Mouse (Mus musculus) embryonic stem cell, embryonic (primary cell): ENCODE data around the gene Zfp605.
"Not testable (repeated sequence)": the region's sequence is repeated elsewhere in the genome, so short reads cannot be mapped to it uniquely, and the experiment has no call there.

ENCODE experiments used
- CTCF ChIA-PET, 4 experiments: fragments of 300-600 bp in 2 of 4; fragments of 350-600 bp in 2 of 4; sonication (Branson Sonifier 250); formaldehyde crosslinking; loops; one replicate each; lab custom pipeline; 2022; ENCODE audit warnings: inconsistent platforms in 2 of 4; lab: Charles Lee
- POLR2A ChIA-PET, 4 experiments: fragments of 300-600 bp in 2 of 4; fragments of 350-600 bp in 2 of 4; sonication (Branson Sonifier 250); formaldehyde crosslinking; loops; one replicate each; lab custom pipeline; 2022; ENCODE audit warnings: antibody characterized with exemption in 4 of 4, inconsistent platforms in 1 of 4; lab: Charles Lee

The Zfp605 gene

DNA sequence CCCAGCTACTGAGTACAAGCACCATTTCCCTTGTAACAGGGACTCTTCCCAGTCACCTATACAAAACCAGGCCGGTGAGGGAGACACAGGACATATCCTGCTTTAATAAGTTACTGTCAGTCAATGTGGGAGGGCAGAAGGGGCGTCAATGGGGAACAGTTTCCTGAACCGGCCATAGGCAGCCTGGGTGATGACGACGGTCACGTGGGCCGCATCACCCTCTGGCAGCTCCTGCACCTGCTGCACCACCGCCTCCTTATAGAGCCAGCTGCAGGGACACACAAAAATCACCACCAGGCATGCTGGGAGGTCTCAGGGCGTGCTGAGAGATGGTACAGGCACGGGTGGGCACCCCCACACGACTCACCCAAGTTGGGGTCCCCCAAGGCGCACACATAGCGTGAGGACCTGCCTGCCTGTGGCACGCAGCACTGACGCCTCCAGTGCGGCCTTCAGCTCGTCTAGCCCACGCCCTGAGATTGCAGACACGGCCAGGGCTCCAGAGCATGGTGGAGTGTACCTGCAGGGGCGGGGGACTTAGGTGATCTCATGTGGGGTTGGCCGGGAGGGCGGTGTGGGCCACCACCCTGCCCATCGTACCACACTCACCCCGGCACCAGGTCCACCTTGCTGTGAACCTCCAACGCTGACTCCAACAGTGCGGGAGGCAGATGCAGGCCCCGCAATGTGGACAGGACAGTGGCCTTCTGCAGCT, 5.8 kb upstream of the Zfp605 start:
- ChIA-PET POLR2A (interaction anchor here in 3 of 4 experiments (0.6 to 2.8 kb wide), 21 partner anchors 8 to 1479 kb away, joined by 3 to 36 read pairs (median 4); partner anchors contain the start of genes Gm35315 (in 2 of the 3), Pole (in 2 of the 3), Pxmp2 (in 2 of the 3) and Chfr (in 1 of the 3)), CTCF (no interaction called here)

DNA sequence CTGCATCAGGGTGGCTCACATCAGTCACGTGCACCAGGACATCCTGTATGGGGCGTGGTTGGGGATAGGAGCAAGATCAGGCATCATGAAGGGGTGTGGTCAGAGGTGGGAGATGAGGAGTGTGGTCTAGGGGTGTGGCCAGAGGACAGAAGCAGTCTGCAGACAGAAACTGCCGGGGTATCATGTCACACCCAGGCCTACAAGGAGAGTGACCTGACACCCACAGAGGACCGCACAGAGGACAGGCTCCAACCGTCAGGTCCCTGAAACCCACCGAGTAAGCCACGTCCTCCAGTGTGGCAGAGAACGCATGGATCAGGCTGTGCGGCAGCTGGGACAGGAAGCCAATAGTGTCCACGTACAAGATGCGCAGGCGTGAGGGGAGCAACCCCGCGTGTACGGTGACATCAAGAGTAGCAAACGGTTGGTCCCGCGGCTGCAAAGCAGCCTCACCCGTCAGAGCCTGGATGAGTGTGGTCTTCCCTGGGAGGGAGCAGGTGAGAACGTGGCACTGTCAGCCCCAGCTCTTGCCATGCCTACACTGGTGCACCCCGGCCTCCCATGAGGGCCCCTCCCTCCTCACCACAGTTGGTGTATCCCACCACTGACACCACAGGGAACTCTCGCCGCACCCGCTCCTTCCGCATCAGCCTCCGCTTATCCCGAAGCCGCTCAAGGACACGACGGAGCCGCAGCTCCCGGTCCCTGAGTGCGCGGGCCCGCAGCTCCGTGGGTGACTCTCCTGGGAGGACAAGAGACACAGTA, 5.1 kb upstream of the Zfp605 start:
- ChIA-PET POLR2A (interaction anchor here in 3 of 4 experiments (0.6 to 2.8 kb wide), 20 partner anchors 10 to 1480 kb away, joined by 3 to 36 read pairs (median 4); partner anchors contain the start of genes Gm35315 (in 2 of the 3), Pole (in 2 of the 3), Pxmp2 (in 2 of the 3) and Ankle2 (in 1 of the 3)), CTCF (no interaction called here)

DNA sequence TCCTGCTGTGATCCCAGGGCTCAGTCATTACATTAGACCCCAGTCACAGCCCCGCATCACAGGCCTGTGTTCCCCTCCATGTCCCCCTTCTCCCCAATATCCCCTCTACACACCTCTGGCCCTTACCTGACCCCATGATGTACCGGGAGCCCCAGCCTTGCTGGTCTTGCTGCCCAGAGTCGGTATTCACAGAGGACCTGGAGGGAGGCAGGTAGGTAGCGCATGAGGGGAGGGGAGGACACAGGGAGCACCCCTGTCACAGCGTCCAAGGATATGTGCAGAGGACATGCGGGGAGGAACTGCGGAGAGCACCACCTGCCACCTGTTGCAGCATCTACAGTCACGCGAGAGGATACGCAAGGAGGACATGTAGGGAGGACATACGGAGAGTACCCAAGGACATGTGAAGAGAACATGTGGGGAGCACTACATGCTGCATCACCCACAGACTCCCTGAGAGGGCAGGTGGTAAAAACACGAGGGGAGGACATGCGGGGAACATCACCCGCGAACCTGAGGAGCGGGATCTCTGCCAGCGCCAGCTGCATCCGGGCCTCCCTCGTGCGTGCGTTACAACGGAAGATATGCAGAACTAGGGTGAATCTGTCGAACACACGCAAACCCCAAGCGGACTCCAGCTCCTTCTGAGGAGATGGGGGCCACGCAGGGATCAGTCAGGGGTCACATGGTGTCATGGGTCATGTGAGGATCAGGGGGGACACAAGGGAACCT, 3.6 kb upstream of the Zfp605 start:
- POLR2A ChIA-PET = interaction anchor here in 3 of 4 experiments (0.7 to 3.5 kb wide), 27 partner anchors 7 to 533 kb away, joined by 3 to 36 read pairs (median 8); partner anchors contain the start of genes Gm35315 (in 3 of the 3), Chfr (in 2 of the 3), Ankle2 (in 1 of the 3) and Plcxd1 (in 1 of the 3)

DNA sequence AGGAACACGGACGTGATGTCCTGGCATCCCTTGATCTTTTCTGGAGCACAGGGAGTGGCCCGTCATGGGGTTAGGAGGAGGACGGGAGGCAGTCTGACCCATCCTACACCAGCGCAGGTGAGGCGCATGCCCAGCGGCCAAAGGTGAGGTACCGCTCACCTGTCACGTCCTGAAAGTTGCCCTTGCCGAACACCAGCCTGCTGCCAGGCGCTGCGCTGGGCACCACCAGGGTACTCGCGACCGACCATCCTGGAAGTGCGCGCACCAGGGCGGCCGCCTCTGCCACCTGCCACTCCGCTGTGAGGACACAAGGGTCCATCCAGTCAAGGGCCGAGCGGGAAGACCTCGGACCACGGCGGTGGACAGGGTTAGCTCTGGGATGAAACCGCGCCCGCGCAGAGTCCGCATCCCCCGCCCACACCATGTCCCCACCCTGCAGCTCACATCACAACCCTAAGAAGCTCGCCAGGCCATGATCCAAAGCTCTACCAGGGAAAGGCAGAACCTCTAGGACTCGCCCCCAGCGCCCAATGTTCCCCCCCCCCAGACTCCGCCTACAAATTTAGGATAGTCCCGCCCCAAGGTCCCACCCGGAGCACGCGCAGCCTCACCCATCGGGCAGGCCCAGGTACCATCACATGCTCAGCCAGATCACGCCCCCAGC, 2.9 kb upstream of the Zfp605 start:
- CTCF ChIA-PET = interaction anchor here in 1 of 4 experiments (0.6 to 1.1 kb wide), 2 partner anchors 12 to 162 kb away, joined by 3 read pairs; partner anchors contain the start of gene Pgam5
- POLR2A ChIA-PET = interaction anchor here in 3 of 4 experiments (0.6 to 3.5 kb wide), 49 partner anchors 8 to 555 kb away, joined by 3 to 32 read pairs (median 4); partner anchors contain the start of genes Gm35315 (in 3 of the 3), Pxmp2 (in 3 of the 3), Ankle2 (in 2 of the 3) and Chfr (in 2 of the 3)

More for the DNA sequence above, 3.6 kb upstream of the Zfp605 start:
- CTCF ChIA-PET = interaction anchor here in 1 of 4 experiments (1.1 kb wide), 1 partner anchor 163 kb away, joined by 3 read pairs; the partner anchor contains the start of gene Pgam5

DNA sequence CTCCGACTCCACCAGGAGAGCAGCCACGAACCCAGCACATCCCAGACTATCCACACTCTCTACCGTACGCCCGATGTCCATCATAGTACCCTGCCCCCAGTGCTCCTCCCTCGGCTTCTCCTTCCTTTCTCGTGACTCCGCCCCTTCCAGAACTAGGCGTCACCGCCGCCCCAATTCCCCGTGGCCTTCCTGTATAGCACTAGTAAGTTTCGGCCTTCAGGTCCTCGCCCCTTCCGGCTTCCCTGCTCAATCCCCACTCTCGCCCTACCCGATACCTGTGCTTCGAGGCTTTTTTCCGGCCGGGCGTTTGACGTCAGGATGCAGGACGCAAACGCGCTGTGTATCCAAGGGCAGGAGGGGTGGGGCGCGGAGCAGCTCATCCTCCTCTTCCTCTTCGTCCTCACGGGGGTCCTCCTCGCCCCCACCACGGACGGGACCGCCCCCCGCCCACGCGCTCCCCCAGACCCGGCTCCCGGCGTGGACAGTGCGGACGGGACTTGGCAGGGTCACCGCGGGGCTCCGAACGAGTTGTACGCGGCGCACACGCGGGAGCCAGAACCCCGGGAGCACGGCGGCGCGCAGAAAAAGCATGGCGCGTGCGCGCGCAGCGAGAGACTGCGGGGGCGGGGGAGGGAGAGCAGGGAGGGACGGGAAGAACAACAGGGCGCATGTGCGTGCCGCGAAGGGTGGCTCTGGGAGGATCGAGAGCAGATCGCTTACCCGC, 2.1 kb upstream of the Zfp605 start, which contains the start of gene Gtpbp6:
Gene Gtpbp6 (minus strand): TSS at position 617 of the 724 bp plus-strand sequence.
- POLR2A ChIA-PET = interaction anchor here in 3 of 4 experiments (0.6 to 3.5 kb wide), 49 partner anchors 8 to 556 kb away, joined by 3 to 32 read pairs (median 4); partner anchors contain the start of genes Ankle2 (in 3 of the 3), Gm35315 (in 3 of the 3), Pxmp2 (in 3 of the 3) and Chfr (in 2 of the 3)
- CTCF ChIA-PET = interaction anchor here in 3 of 4 experiments (0.6 to 1.1 kb wide), 4 partner anchors 8 to 162 kb away, joined by 3 to 5 read pairs (median 4); partner anchors contain the start of gene Pgam5 (in 1 of the 3)

DNA sequence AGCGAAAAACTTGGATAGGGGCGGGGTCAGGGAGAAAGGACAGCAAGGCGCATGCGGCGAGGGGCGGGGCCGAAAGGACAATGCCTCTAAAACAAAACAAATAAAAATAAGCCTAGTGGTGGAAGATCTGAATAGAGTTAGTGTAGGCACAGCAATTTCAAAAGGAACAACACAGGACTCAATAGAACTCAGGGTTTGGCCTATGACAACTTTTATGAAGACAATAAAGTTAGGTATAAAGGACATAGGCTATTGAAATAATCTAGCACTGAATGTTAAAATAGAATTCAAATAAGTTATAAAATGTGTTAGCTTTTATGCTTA, 1.6 kb upstream of the Zfp605 start:
- ChIA-PET POLR2A (interaction anchor here in 3 of 4 experiments (0.6 to 3.5 kb wide), 18 partner anchors 9 to 557 kb away, joined by 3 to 32 read pairs (median 6); partner anchors contain the start of genes Gm35315 (in 3 of the 3), Plcxd1 (in 2 of the 3), Ankle2 (in 1 of the 3) and Pole (in 1 of the 3)), CTCF (interaction anchor here in 2 of 4 experiments (0.6 to 0.7 kb wide), 2 partner anchors 8 to 57 kb away, joined by 4 to 5 read pairs; no protein-coding TSS in a partner anchor)

DNA sequence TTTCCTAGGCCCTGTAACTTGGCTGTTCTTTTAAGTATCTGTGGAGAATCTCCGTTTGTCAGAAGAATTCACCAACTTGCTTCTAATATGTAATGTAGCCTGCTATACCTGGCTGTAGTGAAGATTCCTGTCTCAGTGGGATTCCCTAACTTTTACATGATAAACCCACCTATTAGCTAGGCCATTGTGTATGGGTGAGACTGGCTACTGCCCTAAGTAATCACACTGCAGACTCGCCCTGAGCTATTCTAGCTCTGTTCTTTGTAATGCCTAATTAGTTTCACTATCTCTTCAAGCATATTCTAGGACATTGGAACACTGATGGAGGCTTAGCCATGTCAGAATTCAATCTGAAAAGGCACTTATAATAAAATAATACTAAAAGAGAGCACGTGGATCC, 12.5 kb downstream of the Zfp605 start:
- POLR2A ChIA-PET = interaction anchor here in 3 of 4 experiments (0.6 to 3.6 kb wide), 12 partner anchors 13 to 482 kb away, joined by 3 to 16 read pairs (median 4); partner anchors contain the start of genes Chfr (in 2 of the 3), Plcxd1 (in 2 of the 3), Gm35315 (in 1 of the 3) and Gtpbp6 (in 1 of the 3)
- CTCF ChIA-PET = not testable (repeated sequence)

DNA sequence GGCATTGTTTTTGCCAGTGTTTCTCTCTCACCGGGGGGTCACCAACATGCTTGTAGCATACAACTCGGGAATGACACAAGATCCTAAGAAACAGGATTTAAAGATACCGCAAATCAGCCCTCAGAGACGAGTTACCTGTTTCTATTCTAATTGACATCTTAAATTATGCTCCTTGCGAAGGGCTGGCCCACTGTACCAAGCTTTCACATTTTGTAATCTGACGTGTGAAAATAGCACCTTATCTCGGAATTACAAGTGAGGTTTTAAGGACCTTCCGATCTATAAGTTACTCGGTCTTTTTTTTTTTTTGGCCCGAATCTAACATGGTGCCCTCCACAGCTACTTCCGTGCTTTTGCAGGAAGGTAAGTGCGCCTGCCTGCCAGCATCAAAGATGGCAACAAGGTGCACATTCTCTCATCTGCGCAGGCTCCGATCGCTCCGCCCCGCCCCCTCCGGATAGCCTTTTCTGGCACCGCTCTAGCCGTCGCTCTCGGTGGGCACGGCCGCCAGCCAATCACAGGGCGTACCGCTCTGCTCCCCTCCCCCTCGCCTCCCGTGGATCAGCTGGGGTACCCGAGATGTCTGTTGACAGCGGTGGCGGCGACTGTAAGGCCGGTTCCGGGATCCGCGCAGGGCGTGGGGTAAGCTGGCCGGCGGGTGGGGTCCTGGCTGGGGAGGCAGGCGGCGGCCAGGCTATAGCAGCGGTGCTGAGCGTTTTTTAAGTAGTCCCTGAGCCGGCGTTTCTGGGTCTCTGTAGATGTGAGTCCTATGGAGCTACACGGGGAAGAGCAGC, 25.6 kb downstream of the Zfp605 start, which contains the start of gene Chfr:
Gene Chfr (plus strand): TSS at position 550 of the 794 bp plus-strand sequence.
- POLR2A ChIA-PET = interaction anchor here in 3 of 4 experiments (0.6 to 4.0 kb wide), 40 partner anchors 8 to 587 kb away, joined by 3 to 16 read pairs (median 4); partner anchors contain the start of genes Gm35315 (in 2 of the 3), Pole (in 2 of the 3), Pxmp2 (in 2 of the 3) and Crlf2 (in 1 of the 3)
- CTCF ChIA-PET = interaction anchor here in 3 of 4 experiments (0.6 to 0.8 kb wide), 4 partner anchors 77 to 468 kb away, joined by 3 to 4 read pairs (median 3); partner anchors contain the start of genes Pole (in 1 of the 3) and Pxmp2 (in 1 of the 3)

DNA sequence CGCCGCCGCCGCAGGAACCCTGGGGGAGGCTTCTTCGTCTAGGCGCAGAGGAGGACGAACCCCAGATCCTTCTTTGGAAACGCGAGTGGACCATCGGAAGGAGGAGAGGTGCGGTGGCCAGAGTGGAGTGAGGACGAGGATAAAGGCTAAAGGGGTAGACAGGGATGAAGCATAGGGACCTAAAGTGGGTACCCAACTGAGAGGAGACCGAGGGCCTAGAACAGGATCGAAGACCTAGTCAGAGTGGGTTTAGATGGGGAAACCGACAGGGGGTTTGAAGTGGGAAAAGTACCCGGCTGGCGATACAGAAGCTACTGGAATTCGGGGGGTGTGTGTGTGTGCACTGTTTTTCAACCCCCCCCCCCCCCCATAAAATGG, 26.2 kb downstream of the Zfp605 start:
- POLR2A ChIA-PET = interaction anchor here in 3 of 4 experiments (0.6 to 4.0 kb wide), 30 partner anchors 11 to 588 kb away, joined by 3 to 16 read pairs (median 4); partner anchors contain the start of genes Gm35315 (in 2 of the 3), Pole (in 2 of the 3), Pxmp2 (in 2 of the 3) and Crlf2 (in 1 of the 3)
- CTCF ChIA-PET = interaction anchor here in 1 of 4 experiments (0.7 kb wide), 1 partner anchor 467 kb away, joined by 4 read pairs; no protein-coding TSS in a partner anchor

DNA sequence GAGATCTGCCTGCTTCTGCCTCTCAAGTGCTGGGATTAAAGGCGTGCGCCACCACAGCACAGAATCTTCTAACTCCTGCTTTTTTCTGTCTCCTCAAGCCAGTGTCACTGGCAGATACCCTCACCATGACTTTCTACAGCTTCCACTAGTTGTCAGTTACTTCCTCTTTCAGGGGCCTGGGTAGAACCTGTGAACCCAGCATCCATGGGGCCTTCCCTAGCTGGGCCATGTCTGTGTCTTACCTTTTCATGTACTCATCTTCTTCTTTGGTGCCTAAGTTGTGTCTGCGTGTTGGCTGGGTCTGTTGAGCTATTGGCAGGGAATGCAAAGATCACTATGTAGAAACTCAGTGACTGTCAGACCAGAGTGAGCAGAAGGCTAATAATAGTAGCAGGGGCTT, 27.9 kb downstream of the Zfp605 start:
- POLR2A ChIA-PET = interaction anchor here in 1 of 4 experiments (0.6 to 4.0 kb wide), 2 partner anchors 9 to 211 kb away, joined by 3 to 13 read pairs; no protein-coding TSS in a partner anchor
- CTCF ChIA-PET = no interaction called here

DNA sequence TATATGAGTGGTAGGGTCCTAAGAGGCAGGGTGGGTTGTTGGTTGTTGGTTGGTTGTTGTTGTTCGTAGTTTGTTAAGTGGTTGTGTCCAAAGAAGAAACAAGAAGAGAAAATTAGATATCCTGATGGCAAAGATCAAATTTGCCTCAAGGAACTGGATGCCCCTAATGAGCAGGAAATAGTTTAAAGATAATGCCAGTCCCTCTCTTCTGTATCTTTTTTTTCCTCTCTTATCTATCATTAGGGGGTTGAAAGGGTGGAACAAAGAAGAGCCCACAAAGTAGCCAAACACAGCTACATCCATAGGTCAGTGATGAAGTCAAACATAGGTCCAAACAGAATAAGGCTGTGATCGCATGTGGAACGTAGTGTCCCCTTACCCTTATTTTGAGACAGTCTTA, 29.4 kb downstream of the Zfp605 start:
- ChIA-PET CTCF (no interaction called here), POLR2A (interaction anchor here in 1 of 4 experiments (0.8 to 1.7 kb wide), 3 partner anchors 19 to 54 kb away, joined by 3 to 6 read pairs (median 3); partner anchors contain the start of gene Gm35315)

DNA sequence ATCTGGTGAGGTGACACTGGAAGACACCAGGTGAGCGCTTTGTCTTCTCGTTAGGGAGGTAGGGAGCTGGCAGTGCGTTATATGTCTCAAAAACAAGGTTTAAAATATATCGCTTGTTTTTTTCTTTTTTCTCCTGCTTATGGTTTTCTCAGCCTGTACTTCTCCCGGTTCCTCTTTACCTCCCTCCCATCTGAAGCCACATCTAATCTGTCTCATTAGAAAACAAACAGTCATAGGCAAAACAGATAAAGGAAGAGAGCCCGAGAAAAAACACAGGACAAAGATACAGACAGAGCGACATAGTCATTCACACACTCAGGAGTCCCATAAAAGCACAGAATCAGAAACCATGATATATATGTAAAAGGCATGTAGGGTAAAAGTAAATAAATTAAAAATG, 30.5 kb downstream of the Zfp605 start:
- ChIA-PET CTCF (no interaction called here), POLR2A (interaction anchor here in 1 of 4 experiments (1.2 kb wide), 1 partner anchor 23 kb away, joined by 3 read pairs; no protein-coding TSS in a partner anchor)

DNA sequence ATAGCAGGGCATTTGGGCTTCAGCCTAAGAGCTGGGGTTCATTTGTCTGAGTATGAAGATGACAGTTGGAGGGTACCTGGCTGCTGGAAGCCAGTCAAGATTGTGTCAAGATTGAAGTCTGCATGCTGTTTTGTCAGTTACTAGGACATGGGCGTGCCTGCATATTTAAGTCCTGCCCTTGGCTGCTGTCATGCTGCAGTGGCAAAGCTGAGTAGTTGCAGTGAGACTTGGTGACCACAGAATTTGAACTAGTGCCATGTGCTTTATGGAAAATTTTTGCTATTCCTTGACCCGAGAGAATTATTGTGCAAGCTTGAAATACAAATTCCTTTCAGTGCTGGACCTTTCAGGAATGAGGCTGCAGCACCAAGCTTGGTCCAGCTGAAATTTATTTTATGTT, 32.4 kb downstream of the Zfp605 start:
- POLR2A ChIA-PET = interaction anchor here in 3 of 4 experiments (0.7 to 1.2 kb wide), 4 partner anchors 12 to 35 kb away, joined by 3 read pairs; no protein-coding TSS in a partner anchor
- CTCF ChIA-PET = interaction anchor here in 1 of 4 experiments (0.6 to 0.8 kb wide), 2 partner anchors 23 to 25 kb away, joined by 4 read pairs; no protein-coding TSS in a partner anchor

DNA sequence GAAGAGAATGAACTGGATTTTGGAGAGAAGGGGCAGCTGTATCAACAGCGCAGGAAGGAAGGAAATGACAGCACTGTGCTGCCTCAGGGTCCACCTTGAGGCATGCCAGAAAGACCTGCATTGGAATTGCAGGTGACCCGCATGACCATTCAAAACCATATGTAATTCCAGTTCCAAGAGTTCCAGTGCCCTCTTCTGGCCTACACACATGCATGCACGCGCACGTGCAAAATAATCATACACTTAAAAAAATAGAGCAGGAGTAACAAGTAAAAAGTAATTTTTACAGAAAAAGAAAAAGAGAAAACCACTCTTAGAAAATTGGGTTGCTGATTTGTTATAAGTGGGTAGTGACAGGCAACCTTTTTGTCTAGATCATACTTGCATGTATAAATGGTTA, 33.1 kb downstream of the Zfp605 start:
- CTCF ChIA-PET = interaction anchor here in 1 of 4 experiments (0.8 kb wide), 1 partner anchor 23 kb away, joined by 4 read pairs; no protein-coding TSS in a partner anchor

More for the DNA sequence above, 33.1 kb downstream of the Zfp605 start:
- POLR2A ChIA-PET = interaction anchor here in 2 of 4 experiments (1.0 to 1.2 kb wide), 3 partner anchors 14 to 36 kb away, joined by 3 read pairs; no protein-coding TSS in a partner anchor
